Mouse (Mus musculus): ENCODE measurements at regions not wholly inside any gene's neighbourhood (a gene's known extent, or its start where the extent isn't known, plus 50 kb on each side); places are given as distances from the start of the nearest gene placed in this dataset.

GRCm38 (mm10) chr2:56714568-56714967 is 409.2 kb downstream of the Nr4a2 start:
- DNase-seq (ENCODE audit: low read depth) = no peak
- TF ChIP-seq POLR2A (IDR thresholded peaks at IDR 0.05; ENCODE audit: borderline replicate concordance, extremely low read depth, insufficient read depth, insufficient read length, poor library complexity, severe bottlenecking) (no peak), CTCF (IDR thresholded peaks at IDR 0.05; ENCODE audit: borderline replicate concordance, extremely low read depth, insufficient read depth, insufficient read length) (no peak)

GRCm38 (mm10) chr2:56683574-56683973 is 440.2 kb downstream of the Nr4a2 start:
- no peak for DNase-seq (ENCODE audit: low read depth)
- TF ChIP-seq CTCF (IDR thresholded peaks at IDR 0.05; ENCODE audit: borderline replicate concordance, extremely low read depth, insufficient read depth, insufficient read length) = no peak
- no peak for TF ChIP-seq POLR2A (IDR thresholded peaks at IDR 0.05; ENCODE audit: borderline replicate concordance, extremely low read depth, insufficient read depth, insufficient read length, poor library complexity, severe bottlenecking)

- TF ChIP-seq POLR2A (IDR thresholded peaks at IDR 0.05; ENCODE audit: borderline replicate concordance, extremely low read depth, insufficient read depth, insufficient read length, poor library complexity, severe bottlenecking) (no peak), CTCF (IDR thresholded peaks at IDR 0.05; ENCODE audit: borderline replicate concordance, extremely low read depth, insufficient read depth, insufficient read length) (no peak)
- peak; percentile 48 for DNase-seq (ENCODE audit: low read depth)
Measured at GRCm38 (mm10) chr2:56673861-56674260, 449.9 kb downstream of the Nr4a2 start.

GRCm38 (mm10) chr2:56672711-56673110 is 451.1 kb downstream of the Nr4a2 start:
- TF ChIP-seq CTCF (IDR thresholded peaks at IDR 0.05; ENCODE audit: borderline replicate concordance, extremely low read depth, insufficient read depth, insufficient read length) (no peak), POLR2A (IDR thresholded peaks at IDR 0.05; ENCODE audit: borderline replicate concordance, extremely low read depth, insufficient read depth, insufficient read length, poor library complexity, severe bottlenecking) (no peak)
- DNase-seq (ENCODE audit: low read depth) = peak; percentile 49

- TF ChIP-seq CTCF (IDR thresholded peaks at IDR 0.05; ENCODE audit: borderline replicate concordance, extremely low read depth, insufficient read depth, insufficient read length) (no peak), POLR2A (IDR thresholded peaks at IDR 0.05; ENCODE audit: borderline replicate concordance, extremely low read depth, insufficient read depth, insufficient read length, poor library complexity, severe bottlenecking) (no peak)
- peak; percentile 92 for DNase-seq (ENCODE audit: low read depth)
Measured at GRCm38 (mm10) chr2:56662306-56662956, 461.4 kb downstream of the Nr4a2 start.
